Mouse (Mus musculus): ENCODE data around the gene Top2b. TPM values are rescaled to one million over a fixed set of nuclear protein-coding genes. Genes with fewer than 3 reads are reported as not detected.

Top2b gene
- polyA plus RNA-seq, 1 experiment from 2014 or later = 46.5 TPM

DNA sequence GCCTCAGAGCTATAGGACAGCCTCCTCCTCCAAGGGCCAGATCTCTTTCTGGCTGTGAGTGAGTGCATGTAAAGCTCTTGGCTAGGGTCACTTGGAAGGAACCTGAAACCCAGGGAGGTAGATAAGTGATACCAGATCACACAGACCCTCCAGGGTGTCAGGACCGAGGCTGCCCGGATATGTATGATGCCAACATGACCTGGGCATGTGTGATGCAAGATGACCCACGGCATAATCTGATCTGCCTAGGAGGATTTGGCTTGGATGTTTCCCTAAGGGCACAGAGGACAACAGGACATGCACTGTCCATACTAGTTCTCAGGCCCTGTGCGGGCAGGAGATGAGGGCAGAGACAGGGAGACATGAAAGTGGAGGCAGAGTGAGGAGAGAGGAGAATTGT lies 79.9 kb downstream of the Top2b start:
- Histone ChIP-seq H3K4me1 (ENCODE audit: control insufficient read depth in 2 of 2, insufficient read depth in 2 of 2, low read length in 2 of 2) (peaks cover 5 to 8% of the 10 kb centered on the region in 2 experiments), H3K36me3 (ENCODE audit: control insufficient read depth, insufficient read depth, low read length) (peaks cover 33% of the 10 kb centered on the region), H3K4me3 (ENCODE audit: control insufficient read depth in 1 of 2, insufficient read depth in 1 of 2, low read depth in 1 of 2, low read length in 2 of 2) (no peak overlapping the region), H3K9me3 (ENCODE audit: control insufficient read depth, low read length) (no peaks in the 10 kb centered on the region), H3K4me2 (ENCODE audit: low read length) (no peak overlapping the region), H3K9ac (ENCODE audit: low read length) (no peak overlapping the region), H3K27me3 (ENCODE audit: control insufficient read depth, insufficient read depth, low read length) (no peaks in the 10 kb centered on the region), H3K27ac (replicated peaks in 1 of 2; ENCODE audit: control insufficient read depth in 1 of 2, insufficient read depth in 1 of 2, low read depth in 2 of 2, low read length in 2 of 2) (no peak overlapping the region)
- 80% methylated on average over 4 of the region's 4 CpGs for WGBS
- ATAC-seq (ENCODE audit: insufficient number of reproducible peaks, insufficient read depth, low FRiP score, low read depth) = no peak; the same call in 1 of the 2 replicates

DNA sequence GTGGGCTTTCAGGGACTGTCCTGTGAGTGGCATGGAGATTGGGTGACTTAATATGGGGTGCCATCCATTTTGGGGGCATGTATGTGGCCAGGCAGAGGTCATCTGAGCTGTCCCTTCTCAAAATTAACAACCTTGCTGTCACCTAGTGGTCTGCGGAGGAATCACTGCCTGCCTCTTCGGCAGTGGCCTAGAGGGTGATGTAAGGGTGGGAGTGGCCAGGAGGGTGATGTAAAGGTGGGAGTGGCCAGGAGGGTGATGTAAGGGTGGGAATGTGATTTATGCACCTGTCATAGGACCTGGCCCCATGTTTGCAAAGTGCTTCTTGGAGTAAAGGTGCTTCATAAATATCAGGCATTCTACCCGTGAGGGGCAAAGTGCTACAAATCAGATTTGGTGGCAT lies 82.6 kb downstream of the Top2b start:
- Histone ChIP-seq H3K9me3 (ENCODE audit: control insufficient read depth, low read length) (no peaks in the 10 kb centered on the region), H3K27ac (replicated peaks in 1 of 2; ENCODE audit: control insufficient read depth in 1 of 2, insufficient read depth in 1 of 2, low read depth in 2 of 2, low read length in 2 of 2) (no peak overlapping the region), H3K27me3 (ENCODE audit: control insufficient read depth, insufficient read depth, low read length) (no peaks in the 10 kb centered on the region), H3K4me1 (ENCODE audit: control insufficient read depth in 2 of 2, insufficient read depth in 2 of 2, low read length in 2 of 2) (peaks cover 5 to 8% of the 10 kb centered on the region in 2 experiments), H3K4me3 (ENCODE audit: control insufficient read depth in 1 of 2, insufficient read depth in 1 of 2, low read depth in 1 of 2, low read length in 2 of 2) (no peak overlapping the region), H3K4me2 (ENCODE audit: low read length) (no peak overlapping the region), H3K36me3 (ENCODE audit: control insufficient read depth, insufficient read depth, low read length) (peaks cover 13% of the 10 kb centered on the region), H3K9ac (ENCODE audit: low read length) (no peak overlapping the region)
- 42% methylated on average over 3 of the region's 3 CpGs for whole genome bisulfite sequencing
- no peak; the same call in 1 of the 2 replicates for ATAC-seq (ENCODE audit: insufficient number of reproducible peaks, insufficient read depth, low FRiP score, low read depth)

DNA sequence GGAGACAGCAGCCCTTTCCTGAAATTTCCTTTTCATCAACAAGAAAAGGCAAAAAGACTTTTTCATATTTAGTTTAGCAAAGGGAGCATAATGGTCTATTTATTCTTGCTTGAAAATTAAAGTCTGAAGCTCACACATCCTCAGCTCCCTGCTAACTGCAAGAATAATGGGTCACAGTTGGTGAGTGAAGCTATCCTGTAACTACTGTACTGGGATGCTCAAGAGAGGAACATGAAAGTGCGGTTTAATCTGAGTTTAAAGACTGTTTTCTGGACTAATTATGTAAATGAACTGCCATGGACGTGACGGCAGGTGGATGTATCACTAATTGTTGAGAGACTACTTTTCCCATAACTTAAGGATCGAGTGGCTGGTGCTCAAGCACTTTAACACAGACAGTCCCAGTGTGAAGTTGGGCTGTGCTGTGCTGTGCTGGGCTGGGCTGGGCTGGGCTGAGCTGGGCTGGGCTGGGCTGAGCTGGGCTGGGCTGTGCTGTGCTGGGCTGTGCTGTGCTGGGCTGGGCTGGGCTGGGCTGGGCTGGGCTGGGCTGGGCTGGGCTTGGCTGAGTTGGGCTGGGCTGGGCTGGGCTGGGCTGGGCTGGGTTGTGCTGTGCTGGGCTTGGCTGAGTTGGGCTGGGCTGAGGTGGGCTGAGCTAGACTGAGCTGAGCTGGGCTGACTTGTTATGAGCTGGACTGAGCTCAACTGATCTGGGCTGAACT lies 83.4 kb downstream of the Top2b start:
- H3K4me3 ChIP-seq (ENCODE audit: control insufficient read depth in 1 of 2, insufficient read depth in 1 of 2, low read depth in 1 of 2, low read length in 2 of 2) = no peak overlapping the region
- H3K36me3 ChIP-seq (ENCODE audit: control insufficient read depth, insufficient read depth, low read length) = peaks cover 7% of the 10 kb centered on the region
- H3K27ac ChIP-seq (replicated peaks in 1 of 2; ENCODE audit: control insufficient read depth in 1 of 2, insufficient read depth in 1 of 2, low read depth in 2 of 2, low read length in 2 of 2) = peak overlapping the region; percentile 48 to 53; a peak in 3 of 4 replicates
- no peaks in the 10 kb centered on the region for H3K27me3 ChIP-seq (ENCODE audit: control insufficient read depth, insufficient read depth, low read length)
- no peak overlapping the region for H3K4me2 ChIP-seq (ENCODE audit: low read length)
- ATAC-seq (ENCODE audit: insufficient number of reproducible peaks, insufficient read depth, low FRiP score, low read depth) = peak; percentile 52; the same call in 1 of the 2 replicates
- H3K4me1 ChIP-seq (ENCODE audit: control insufficient read depth in 2 of 2, insufficient read depth in 2 of 2, low read length in 2 of 2) = peaks cover 5 to 8% of the 10 kb centered on the region in 2 experiments
- H3K9me3 ChIP-seq (ENCODE audit: control insufficient read depth, low read length) = no peaks in the 10 kb centered on the region
- 52% methylated on average over 4 of the region's 4 CpGs for WGBS
- no peak overlapping the region for H3K9ac ChIP-seq (ENCODE audit: low read length)

DNA sequence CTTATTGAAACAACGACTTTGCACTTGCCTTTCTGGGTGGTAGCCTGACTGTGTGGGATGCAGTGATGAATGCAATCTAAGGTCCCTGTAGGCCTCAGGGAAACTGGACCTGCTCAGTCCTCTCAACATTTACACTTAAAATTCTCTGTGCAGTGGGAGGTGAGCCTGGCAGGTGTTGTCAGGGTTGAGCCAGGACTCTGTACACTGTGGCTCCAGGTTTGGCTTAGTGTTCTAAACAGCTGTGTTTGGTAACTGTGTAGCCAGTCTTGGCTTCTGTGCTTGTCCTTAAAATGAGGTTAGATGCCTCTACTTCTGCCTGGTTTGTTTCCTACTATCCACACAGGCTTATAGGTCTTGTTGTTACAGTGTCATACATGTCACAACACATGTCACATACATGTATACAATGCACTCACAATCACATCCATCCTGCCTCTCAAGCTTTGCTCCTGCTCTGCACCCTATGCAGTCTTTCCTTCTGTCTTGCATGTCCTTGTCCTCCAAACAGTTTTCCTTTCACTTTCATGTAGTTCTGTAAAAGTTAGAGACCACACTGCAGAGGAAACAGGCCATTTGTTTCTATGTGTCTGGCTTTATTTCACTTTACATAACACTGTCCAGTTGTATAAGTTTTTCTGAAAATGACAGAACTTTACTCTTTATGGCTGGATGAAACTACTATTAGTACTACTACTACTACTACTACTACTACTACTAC lies 113.8 kb downstream of the Top2b start:
- Histone ChIP-seq H3K4me3 (ENCODE audit: control insufficient read depth in 1 of 2, insufficient read depth in 1 of 2, low read depth in 1 of 2, low read length in 2 of 2) (no peak overlapping the region), H3K9ac (ENCODE audit: low read length) (no peak overlapping the region), H3K9me3 (ENCODE audit: control insufficient read depth, low read length) (no peaks in the 10 kb centered on the region), H3K27me3 (ENCODE audit: control insufficient read depth, insufficient read depth, low read length) (no peaks in the 10 kb centered on the region), H3K4me2 (ENCODE audit: low read length) (no peak overlapping the region), H3K27ac (replicated peaks in 1 of 2; ENCODE audit: control insufficient read depth in 1 of 2, insufficient read depth in 1 of 2, low read depth in 2 of 2, low read length in 2 of 2) (no peak overlapping the region), H3K4me1 (ENCODE audit: control insufficient read depth in 2 of 2, insufficient read depth in 2 of 2, low read length in 2 of 2) (peaks cover 12 to 30% of the 10 kb centered on the region in 2 experiments), H3K36me3 (ENCODE audit: control insufficient read depth, insufficient read depth, low read length) (no peaks in the 10 kb centered on the region)
- ATAC-seq (ENCODE audit: insufficient number of reproducible peaks, insufficient read depth, low FRiP score, low read depth) = no peak
- 82% methylated on average over 1 of the region's 1 CpGs for WGBS

GRCm38 (mm10) chr14:16479521-16479920 lies 114.5 kb downstream of the Top2b start:
- Histone ChIP-seq H3K4me2 (ENCODE audit: low read length) (no peak overlapping the region), H3K27ac (replicated peaks in 1 of 2; ENCODE audit: control insufficient read depth in 1 of 2, insufficient read depth in 1 of 2, low read depth in 2 of 2, low read length in 2 of 2) (0 out of 4 replicates have a peak overlapping the region, but pooled peaks of 1 of the 2 experiments have one; percentile 14), H3K4me3 (ENCODE audit: control insufficient read depth in 1 of 2, insufficient read depth in 1 of 2, low read depth in 1 of 2, low read length in 2 of 2) (no peak overlapping the region), H3K9ac (ENCODE audit: low read length) (no peak overlapping the region), H3K27me3 (ENCODE audit: control insufficient read depth, insufficient read depth, low read length) (no peaks in the 10 kb centered on the region), H3K4me1 (ENCODE audit: control insufficient read depth in 2 of 2, insufficient read depth in 2 of 2, low read length in 2 of 2) (peaks cover 18 to 38% of the 10 kb centered on the region in 2 experiments), H3K36me3 (ENCODE audit: control insufficient read depth, insufficient read depth, low read length) (no peaks in the 10 kb centered on the region), H3K9me3 (ENCODE audit: control insufficient read depth, low read length) (no peaks in the 10 kb centered on the region)
- 87% methylated on average over 2 of the region's 2 CpGs for WGBS
- ATAC-seq (ENCODE audit: insufficient number of reproducible peaks, insufficient read depth, low FRiP score, low read depth) = no peak

DNA sequence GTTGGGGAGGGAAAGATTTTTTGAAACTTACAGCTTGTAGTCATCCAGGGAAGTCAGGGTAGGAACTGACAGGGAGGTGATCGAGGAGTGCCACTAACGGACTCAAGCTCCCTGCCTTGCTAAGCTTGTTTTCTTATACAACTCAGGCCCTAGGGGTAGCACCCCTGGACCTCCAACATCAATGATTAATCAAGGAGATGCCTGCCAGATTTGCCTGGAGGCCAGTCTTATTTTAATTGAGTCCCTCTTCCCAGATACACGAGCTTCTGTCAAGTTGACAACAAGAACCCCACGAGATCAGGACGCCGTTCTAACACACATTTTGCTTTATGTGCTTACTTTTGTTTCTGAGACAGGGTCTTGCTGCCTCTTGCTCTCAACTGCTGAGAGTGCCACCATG lies 115.6 kb downstream of the Top2b start:
- no peaks in the 10 kb centered on the region for H3K9me3 ChIP-seq (ENCODE audit: control insufficient read depth, low read length)
- no peak overlapping the region for H3K4me2 ChIP-seq (ENCODE audit: low read length)
- peaks cover 23 to 48% of the 10 kb centered on the region in 2 experiments for H3K4me1 ChIP-seq (ENCODE audit: control insufficient read depth in 2 of 2, insufficient read depth in 2 of 2, low read length in 2 of 2)
- no peak overlapping the region for H3K4me3 ChIP-seq (ENCODE audit: control insufficient read depth in 1 of 2, insufficient read depth in 1 of 2, low read depth in 1 of 2, low read length in 2 of 2)
- no peak overlapping the region for H3K9ac ChIP-seq (ENCODE audit: low read length)
- no peaks in the 10 kb centered on the region for H3K36me3 ChIP-seq (ENCODE audit: control insufficient read depth, insufficient read depth, low read length)
- H3K27me3 ChIP-seq (ENCODE audit: control insufficient read depth, insufficient read depth, low read length) = no peaks in the 10 kb centered on the region
- ATAC-seq (ENCODE audit: insufficient number of reproducible peaks, insufficient read depth, low FRiP score, low read depth) = no peak
- 69% methylated on average over 6 of the region's 6 CpGs for WGBS
- no peak overlapping the region for H3K27ac ChIP-seq (replicated peaks in 1 of 2; ENCODE audit: control insufficient read depth in 1 of 2, insufficient read depth in 1 of 2, low read depth in 2 of 2, low read length in 2 of 2)

DNA sequence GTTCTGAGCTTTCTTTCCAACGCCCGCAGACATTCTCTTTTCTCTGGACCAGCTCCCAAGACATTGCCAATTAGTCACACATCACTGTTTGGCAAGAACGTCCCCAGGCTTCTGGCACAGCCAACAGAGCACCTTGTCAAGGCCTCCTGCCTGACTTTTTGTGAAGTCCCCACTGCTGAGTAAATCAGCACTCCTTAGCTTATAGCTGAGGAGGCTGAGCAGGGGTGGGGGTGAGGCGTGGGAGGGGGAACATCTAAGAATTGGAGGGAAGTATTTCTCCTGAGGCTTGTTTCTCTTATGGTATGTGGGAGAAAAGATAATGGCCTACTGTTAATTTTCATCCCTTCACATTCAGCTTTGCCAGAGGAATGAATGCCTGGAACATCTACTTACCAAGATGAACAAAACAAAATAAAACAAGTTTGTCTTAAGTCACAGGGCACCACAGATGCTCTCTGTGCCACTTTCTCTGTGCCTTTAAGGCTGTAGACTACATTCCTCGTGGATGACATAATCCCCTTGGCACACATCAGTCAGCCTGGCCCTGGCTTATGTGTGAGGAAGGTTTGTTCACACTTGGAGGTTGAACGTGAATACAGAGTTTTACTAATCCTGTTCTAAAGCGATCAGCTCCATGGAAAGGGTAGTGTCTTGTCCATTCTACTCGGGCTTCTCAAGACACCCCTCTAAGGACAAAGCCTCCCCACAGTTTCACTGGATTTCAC lies 118.8 kb downstream of the Top2b start:
- ATAC-seq (ENCODE audit: insufficient number of reproducible peaks, insufficient read depth, low FRiP score, low read depth) = peak; percentile 79
- Histone ChIP-seq H3K4me3 (ENCODE audit: control insufficient read depth in 1 of 2, insufficient read depth in 1 of 2, low read depth in 1 of 2, low read length in 2 of 2) (no peak overlapping the region), H3K27me3 (ENCODE audit: control insufficient read depth, insufficient read depth, low read length) (no peaks in the 10 kb centered on the region), H3K9me3 (ENCODE audit: control insufficient read depth, low read length) (no peaks in the 10 kb centered on the region), H3K4me1 (ENCODE audit: control insufficient read depth in 2 of 2, insufficient read depth in 2 of 2, low read length in 2 of 2) (peaks cover 23 to 59% of the 10 kb centered on the region in 2 experiments), H3K27ac (replicated peaks in 1 of 2; ENCODE audit: control insufficient read depth in 1 of 2, insufficient read depth in 1 of 2, low read depth in 2 of 2, low read length in 2 of 2) (peak overlapping the region; percentile 68 to 72), H3K9ac (ENCODE audit: low read length) (no peak overlapping the region), H3K36me3 (ENCODE audit: control insufficient read depth, insufficient read depth, low read length) (no peaks in the 10 kb centered on the region), H3K4me2 (ENCODE audit: low read length) (no peak overlapping the region)
- 33% methylated on average over 8 of the region's 8 CpGs for WGBS
